Mouse (Mus musculus) heart, adult 2 months (tissue): Measurements from ENCODE around the gene Gm36028.

Source experiments
- CTCF ChIP-seq: fragments of 200-600 bp; IDR thresholded peaks from 2 replicates; pipeline ENCODE4 v1.8.1; 2022; ENCODE audit warnings: antibody characterized with exemption, mild to moderate bottlenecking, moderate library complexity
- EP300 ChIP-seq: fragments of 200-500 bp; IDR thresholded peaks from 2 replicates; pipeline ENCODE4 v1.6.1; 2011; ENCODE audit warnings: low read depth, low read length, control low read depth; ENCODE audit not compliant: insufficient read depth

DNA sequence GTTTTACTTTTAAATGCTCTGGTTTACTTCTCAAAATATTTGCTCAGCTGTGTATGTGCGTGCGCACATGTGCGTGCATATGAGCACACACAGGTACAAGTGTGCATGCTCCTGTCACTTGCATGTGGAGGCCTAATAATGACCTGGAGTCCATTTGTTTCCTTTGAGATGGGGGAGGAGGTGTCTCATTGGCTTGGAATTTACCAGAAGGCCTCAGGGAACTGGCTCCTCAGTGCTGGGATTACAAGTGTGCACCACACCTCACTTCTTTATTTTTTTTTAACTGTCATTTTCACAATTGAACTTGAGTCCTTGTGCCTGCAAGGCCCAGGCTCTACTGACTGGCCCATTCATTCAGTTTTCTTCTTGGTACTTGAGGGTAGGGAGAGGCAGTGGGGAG lies 16.5 kb upstream of the Gm36028 start:
- TF ChIP-seq CTCF (no peak), EP300 (no peak)
